Mouse (Mus musculus) megakaryocyte, embryonic 14.5 days (primary cell): ENCODE data around the gene Mcur1.

Source experiments
- FLI1 ChIP-seq: IDR thresholded peaks from 2 replicates; pipeline ENCODE4 v1.6.1; 2012; ENCODE audit warnings: low read length, inconsistent platforms, mixed read lengths
- GATA1 ChIP-seq: IDR thresholded peaks from 3 replicates; pipeline ENCODE4 v1.6.1; 2012; ENCODE audit warnings: mixed read lengths, low read length, inconsistent platforms, borderline replicate concordance

- TF ChIP-seq GATA1 = no peak
- TF ChIP-seq FLI1 = no peak
These were observed 11.4 kb downstream of the Mcur1 start for GRCm38 (mm10) chr13:43548617-43549016.
